Mouse (Mus musculus) hindbrain, embryonic 13.5 days (tissue): ENCODE measurements around the gene D430041D05Rik. TPM values are rescaled to one million over a fixed set of nuclear protein-coding genes. Genes with fewer than 3 reads are reported as not detected.
A peak's percentile ranks its signal among the peaks of the same experiment; 100 is the strongest.
"Not testable (repeated sequence)": the region's sequence is repeated elsewhere in the genome, so short reads cannot be mapped to it uniquely, and the experiment has no call there.

Experiments used
- ATAC-seq: fragments of 200-750 bp; cut with Nextera tagmentation; 2 replicates; pipeline ENCODE4 v1.8.0; 2017; ENCODE audit warnings: moderate TSS enrichment; ENCODE audit not compliant: low FRiP score
- H3K27ac ChIP-seq: fragments of 300-500 bp; sonication (generic); 2 replicates; pipeline ENCODE4 v1.5.1; 2015; ENCODE audit warnings: inconsistent platforms, mild to moderate bottlenecking, moderate library complexity
- H3K27me3 ChIP-seq: fragments of 300-500 bp; sonication (generic); 2 replicates; pipeline ENCODE4 v1.6.1; 2015; ENCODE audit warnings: mild to moderate bottlenecking, inconsistent platforms
- H3K36me3 ChIP-seq: fragments of 300-500 bp; sonication (generic); 2 replicates; pipeline ENCODE4 v1.6.1; 2015; ENCODE audit warnings: mild to moderate bottlenecking, inconsistent platforms
- H3K4me1 ChIP-seq: fragments of 300-500 bp; sonication (generic); replicated peaks from 2 replicates; pipeline ENCODE4 v1.6.1; 2015; ENCODE audit warnings: inconsistent platforms
- H3K4me2 ChIP-seq: fragments of 300-500 bp; sonication (generic); 2 replicates; pipeline ENCODE4 v1.6.1; 2015; ENCODE audit warnings: inconsistent platforms, mild to moderate bottlenecking, moderate library complexity
- H3K4me3 ChIP-seq: fragments of 300-500 bp; sonication (generic); 2 replicates; pipeline ENCODE4 v1.5.1; 2015; ENCODE audit warnings: mild to moderate bottlenecking, inconsistent platforms
- H3K9ac ChIP-seq: fragments of 300-500 bp; sonication (generic); 2 replicates; pipeline ENCODE4 v1.6.1; 2015; ENCODE audit warnings: mild to moderate bottlenecking, inconsistent platforms
- H3K9me3 ChIP-seq: fragments of 300-500 bp; sonication (generic); 2 replicates; pipeline ENCODE4 v1.6.1; 2016; ENCODE audit warnings: inconsistent platforms
- WGBS: fragments of 180-500 bp; shearing (Covaris S2); methylation state at CpG from one replicate; pipeline ENCODE4 v1.1.7; 2015; 5-methylcytosine and 5-hydroxymethylcytosine counted together
- polyA plus RNA-seq: library from polyadenylated mRNA; unstranded; fragments of >200 nt; fragmentation: Nextera tagmentation; extraction: Ambion mirVana; gene quantifications from 2 replicates; pipeline ENCODE4 v1.2.1, GENCODE M21; 2015

Gene D430041D05Rik
- polyA plus RNA-seq, 1 experiment from 2014 or later, result 6.8 TPM

- Histone ChIP-seq H3K27me3 (no peaks in the 10 kb centered on the region), H3K36me3 (no peaks in the 10 kb centered on the region), H3K4me1 (no peaks in the 10 kb centered on the region), H3K4me3 (no peak overlapping the region), H3K27ac (no peak overlapping the region), H3K4me2 (no peak overlapping the region), H3K9ac (no peak overlapping the region), H3K9me3 (no peaks in the 10 kb centered on the region)
- WGBS, result 82% methylated on average over 3 of the region's 3 CpGs
- ATAC-seq, result no peak
These were observed 295.9 kb downstream of the D430041D05Rik start for GRCm38 (mm10) chr2:104114898-104115297.

- H3K36me3 ChIP-seq, H3K27ac ChIP-seq, ATAC-seq, H3K9ac ChIP-seq, H3K4me2 ChIP-seq, H3K9me3 ChIP-seq, H3K27me3 ChIP-seq, H3K4me3 ChIP-seq, H3K4me1 ChIP-seq: not testable (repeated sequence)
These were observed 297.2 kb downstream of the D430041D05Rik start for GRCm38 (mm10) chr2:104113563-104113962.

GRCm38 (mm10) chr2:104111170-104111797 is 299.5 kb downstream of the D430041D05Rik start:
- H3K4me3 ChIP-seq, H3K4me2 ChIP-seq, H3K9ac ChIP-seq, H3K27ac ChIP-seq, H3K9me3 ChIP-seq, H3K36me3 ChIP-seq, H3K27me3 ChIP-seq, ATAC-seq, H3K4me1 ChIP-seq: not testable (repeated sequence)
- WGBS, result no CpG with 5 or more reads among the region's 1 CpGs

GRCm38 (mm10) chr2:104110031-104110430 is 300.8 kb downstream of the D430041D05Rik start:
- Histone ChIP-seq H3K27ac (no peak overlapping the region), H3K4me1 (no peaks in the 10 kb centered on the region), H3K4me2 (no peak overlapping the region), H3K9me3 (no peaks in the 10 kb centered on the region), H3K9ac (no peak overlapping the region), H3K36me3 (no peaks in the 10 kb centered on the region), H3K27me3 (no peaks in the 10 kb centered on the region), H3K4me3 (no peak overlapping the region)
- 89% methylated on average over 4 of the region's 4 CpGs for WGBS
- no peak for ATAC-seq

- Histone ChIP-seq H3K4me3 (no peak overlapping the region), H3K36me3 (no peaks in the 10 kb centered on the region), H3K9ac (no peak overlapping the region), H3K4me2 (no peak overlapping the region), H3K4me1 (no peaks in the 10 kb centered on the region), H3K9me3 (no peaks in the 10 kb centered on the region), H3K27ac (no peak overlapping the region), H3K27me3 (no peaks in the 10 kb centered on the region)
- ATAC-seq, result no peak
- WGBS, result 91% methylated on average over 2 of the region's 2 CpGs
These were observed 301.3 kb downstream of the D430041D05Rik start for GRCm38 (mm10) chr2:104109528-104109927.

- not testable (repeated sequence) for ATAC-seq, H3K27ac ChIP-seq
- WGBS, result 96% methylated on average over 2 of the region's 2 CpGs
These were observed 301.8 kb downstream of the D430041D05Rik start for GRCm38 (mm10) chr2:104109021-104109420.

GRCm38 (mm10) chr2:104104800-104105199 is 306.0 kb downstream of the D430041D05Rik start:
- Histone ChIP-seq H3K27ac (no peak overlapping the region), H3K36me3 (no peaks in the 10 kb centered on the region), H3K27me3 (no peaks in the 10 kb centered on the region), H3K9ac (no peak overlapping the region), H3K4me1 (no peaks in the 10 kb centered on the region), H3K4me2 (no peak overlapping the region), H3K9me3 (no peaks in the 10 kb centered on the region), H3K4me3 (no peak overlapping the region)
- 95% methylated on average over 6 of the region's 6 CpGs for WGBS
- ATAC-seq, result no peak

More at GRCm38 (mm10) chr2:104109021-104109420, 301.8 kb downstream of the D430041D05Rik start:
- not testable (repeated sequence) for H3K9ac ChIP-seq, H3K4me3 ChIP-seq, H3K9me3 ChIP-seq, H3K4me1 ChIP-seq, H3K4me2 ChIP-seq, H3K36me3 ChIP-seq, H3K27me3 ChIP-seq

GRCm38 (mm10) chr2:104099946-104100345 is 310.9 kb downstream of the D430041D05Rik start:
- Histone ChIP-seq H3K4me1 (peaks cover 12% of the 10 kb centered on the region), H3K4me2 (no peak overlapping the region), H3K4me3 (no peak overlapping the region), H3K9me3 (no peaks in the 10 kb centered on the region), H3K27me3 (no peaks in the 10 kb centered on the region), H3K9ac (no peak overlapping the region), H3K36me3 (no peaks in the 10 kb centered on the region), H3K27ac (no peak overlapping the region)
- 67% methylated on average over 1 of the region's 1 CpGs for WGBS
- ATAC-seq, result no peak

GRCm38 (mm10) chr2:104099231-104099585 is 311.6 kb downstream of the D430041D05Rik start:
- peaks cover 12% of the 10 kb centered on the region for H3K4me1 ChIP-seq
- no peak overlapping the region for H3K4me2 ChIP-seq
- WGBS, result 100% methylated on average over 2 of the region's 2 CpGs
- H3K27ac ChIP-seq, result no peak overlapping the region
- no peaks in the 10 kb centered on the region for H3K36me3 ChIP-seq
- H3K9me3 ChIP-seq, result no peaks in the 10 kb centered on the region
- no peaks in the 10 kb centered on the region for H3K27me3 ChIP-seq
- H3K4me3 ChIP-seq, result no peak overlapping the region
- no peak overlapping the region for H3K9ac ChIP-seq
- no peak for ATAC-seq

- WGBS, result 43% methylated on average over 3 of the region's 3 CpGs
- H3K9ac ChIP-seq, result no peak overlapping the region
- H3K9me3 ChIP-seq, result no peaks in the 10 kb centered on the region
- no peaks in the 10 kb centered on the region for H3K27me3 ChIP-seq
- ATAC-seq, result no peak
- peaks cover 12% of the 10 kb centered on the region for H3K4me1 ChIP-seq
- H3K36me3 ChIP-seq, result no peaks in the 10 kb centered on the region
- H3K4me2 ChIP-seq, result no peak overlapping the region
- no peak overlapping the region for H3K4me3 ChIP-seq
- H3K27ac ChIP-seq, result no peak overlapping the region
These were observed 312.1 kb downstream of the D430041D05Rik start for GRCm38 (mm10) chr2:104098529-104099230.

GRCm38 (mm10) chr2:104097396-104097795 is 313.4 kb downstream of the D430041D05Rik start:
- not testable (repeated sequence) for H3K36me3 ChIP-seq, H3K27me3 ChIP-seq, H3K27ac ChIP-seq, ATAC-seq, H3K9me3 ChIP-seq, H3K9ac ChIP-seq, H3K4me3 ChIP-seq
- peaks cover 12% of the 10 kb centered on the region for H3K4me1 ChIP-seq
- WGBS, result 97% methylated on average over 4 of the region's 4 CpGs
- peak overlapping the region; percentile 6; the same call in 1 of the 2 replicates for H3K4me2 ChIP-seq

- H3K4me3 ChIP-seq, ATAC-seq, H3K36me3 ChIP-seq, H3K27ac ChIP-seq, H3K9ac ChIP-seq, H3K9me3 ChIP-seq, H3K27me3 ChIP-seq: not testable (repeated sequence)
- peaks cover 12% of the 10 kb centered on the region for H3K4me1 ChIP-seq
- peak overlapping the region; percentile 67 for H3K4me2 ChIP-seq
- 75% methylated on average over 1 of the region's 1 CpGs for WGBS
These were observed 314.0 kb downstream of the D430041D05Rik start for GRCm38 (mm10) chr2:104096796-104097195.

GRCm38 (mm10) chr2:104096256-104096655 is 314.6 kb downstream of the D430041D05Rik start:
- WGBS, result 49% methylated on average over 10 of the region's 10 CpGs
- Histone ChIP-seq H3K9ac (peak overlapping the region; percentile 70), H3K4me1 (peaks cover 12% of the 10 kb centered on the region), H3K4me3 (peak overlapping the region; percentile 44), H3K27me3 (no peaks in the 10 kb centered on the region), H3K36me3 (no peaks in the 10 kb centered on the region), H3K9me3 (no peaks in the 10 kb centered on the region), H3K4me2 (peak overlapping the region; percentile 67), H3K27ac (peak overlapping the region; percentile 80)
- ATAC-seq, result 0 out of 2 replicates have a peak, but pooled peaks have one; percentile 3
